Mouse (Mus musculus) layer of hippocampus, postnatal 25 days (tissue): ENCODE data around the gene Cntln. TPM values are rescaled to one million over a fixed set of nuclear protein-coding genes. Genes with fewer than 3 reads are reported as not detected.

Experiments used
- DNase-seq, 2 experiments: peaks; one replicate each; pipeline ENCODE4 v3.0.0; 2022; ENCODE audit warnings: mixed read lengths in 2 of 2, low spot score in 1 of 2; ENCODE audit errors: extremely low spot score in 1 of 2
- total RNA-seq, 2 experiments: library from RNA; stranded (reverse); gene quantifications; 2 replicates each; pipeline ENCODE4 v1.2.3; 2021

Gene Cntln
- total RNA-seq, 2 experiments from 2014 or later = 5.7 to 6.1 TPM

GRCm38 (mm10) chr4:85049933-85050553 lies 165.9 kb downstream of the Cntln start:
- no peak for DNase-seq

GRCm38 (mm10) chr4:85054616-85055015 lies 170.5 kb downstream of the Cntln start:
- no peak for DNase-seq

- no peak for DNase-seq
Observed at GRCm38 (mm10) chr4:85059598-85059997, 175.5 kb downstream of the Cntln start.

- DNase-seq = no peak
Observed at GRCm38 (mm10) chr4:85061676-85062075, 177.6 kb downstream of the Cntln start.

- no peak for DNase-seq
Observed at GRCm38 (mm10) chr4:85096033-85096432, 211.9 kb downstream of the Cntln start.

GRCm38 (mm10) chr4:85096682-85097081 lies 212.6 kb downstream of the Cntln start:
- peak; percentile 33 to 76 for DNase-seq

GRCm38 (mm10) chr4:85102168-85102567 lies 218.1 kb downstream of the Cntln start:
- no peak for DNase-seq

GRCm38 (mm10) chr4:85106416-85106815 lies 222.3 kb downstream of the Cntln start:
- DNase-seq = no peak

GRCm38 (mm10) chr4:85106961-85107360 lies 222.9 kb downstream of the Cntln start:
- no peak for DNase-seq

GRCm38 (mm10) chr4:85120271-85120670 lies 236.2 kb downstream of the Cntln start:
- no peak for DNase-seq

GRCm38 (mm10) chr4:85149726-85150125 lies 265.6 kb downstream of the Cntln start:
- DNase-seq = no peak

- DNase-seq = no peak
Observed at GRCm38 (mm10) chr4:85151881-85152280, 267.8 kb downstream of the Cntln start.

- no peak for DNase-seq
Observed at GRCm38 (mm10) chr4:85154361-85154760, 270.3 kb downstream of the Cntln start.

GRCm38 (mm10) chr4:85161156-85161555 lies 277.0 kb downstream of the Cntln start:
- no peak for DNase-seq

- peak; percentile 14 to 55 for DNase-seq
Observed at GRCm38 (mm10) chr4:85162468-85163312, 278.6 kb downstream of the Cntln start.

- DNase-seq = no peak
Observed at GRCm38 (mm10) chr4:85163313-85163615, 279.2 kb downstream of the Cntln start.

GRCm38 (mm10) chr4:85168001-85168400 lies 283.9 kb downstream of the Cntln start:
- DNase-seq = no peak

- no peak for DNase-seq
Observed at GRCm38 (mm10) chr4:85175466-85175865, 291.4 kb downstream of the Cntln start.

GRCm38 (mm10) chr4:85178394-85179051 lies 294.4 kb downstream of the Cntln start:
- no peak for DNase-seq
